Mouse (Mus musculus) megakaryocyte, embryonic 14.5 days (primary cell): ENCODE results near the gene Gad2.

Experiments used
- FLI1 ChIP-seq: IDR thresholded peaks from 2 replicates; pipeline ENCODE4 v1.6.1; 2012; ENCODE audit warnings: low read length, inconsistent platforms, mixed read lengths
- GATA1 ChIP-seq: IDR thresholded peaks from 3 replicates; pipeline ENCODE4 v1.6.1; 2012; ENCODE audit warnings: mixed read lengths, low read length, inconsistent platforms, borderline replicate concordance

DNA sequence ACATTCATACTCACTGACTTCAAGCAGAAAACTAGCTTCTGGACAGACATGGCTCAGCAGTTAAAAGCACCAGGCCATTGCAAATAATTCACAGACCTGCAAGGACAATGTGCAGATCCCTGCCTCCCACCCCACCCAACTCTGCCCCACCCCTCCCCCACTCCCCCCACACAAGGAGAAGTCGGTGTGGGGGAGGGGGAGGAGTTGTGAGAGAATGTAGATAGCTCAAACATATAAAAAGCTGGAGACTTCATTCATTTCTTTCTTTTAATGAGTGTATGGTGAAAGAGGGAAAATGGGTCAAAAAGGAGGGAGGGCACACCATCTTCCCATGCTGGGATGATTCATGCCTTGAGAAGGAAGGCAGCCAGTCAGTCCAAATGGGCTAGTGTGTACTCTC is 117.4 kb downstream of the Gad2 start:
- TF ChIP-seq GATA1, result no peak
- no peak for TF ChIP-seq FLI1
